18 mouse cellular contexts compared by ENCODE assay signal in genomic region chr11:19912661-19913060, GRCm38 (mm10). TPM values are rescaled to one million over a fixed set of nuclear protein-coding genes. Genes with fewer than 3 reads are reported as not detected.
A peak's percentile ranks its signal among the peaks of the same experiment; 100 is the strongest.
DNase-seq lines count a peak whose midpoint lies in the region; ATAC-seq and TF ChIP-seq lines count a peak whose summit lies in the region.
"Had no signal": no experiment of that assay in that cellular context is flagged by ENCODE, and none has a peak within 500 bp of the region (broad histone marks: within the 10 kb centered on the region; RNA-seq: fewer than 3 reads in every experiment).

No protein-coding gene starts in this region.

- H3K36me3 ChIP-seq in intestine, embryonic 15.5 days = no peaks in the 10 kb centered on the region
- no peaks in the 10 kb centered on the region for H3K36me3 ChIP-seq in intestine, embryonic 16.5 days (ENCODE audit: control insufficient read depth, insufficient read depth, low read length)
- peaks cover 2% of the 10 kb centered on the region; the same call in 1 of the 2 replicates for H3K36me3 ChIP-seq in midbrain, postnatal 0 days (ENCODE audit: insufficient read depth, low read length)
- no peaks in the 10 kb centered on the region for H3K36me3 ChIP-seq in midbrain, embryonic 10.5 days
- no peaks in the 10 kb centered on the region for H3K36me3 ChIP-seq in ES-Bruce4 (ENCODE audit: control insufficient read depth, insufficient read depth, low read length, poor library complexity, severe bottlenecking)
- H3K36me3 ChIP-seq: embryonic facial prominence, embryonic 10.5 days; midbrain, embryonic 15.5 days; neural tube, embryonic 12.5 days had no signal

- peak; percentile 2; the same call in 1 of the 2 replicates for ATAC-seq in intestine, embryonic 15.5 days
- ATAC-seq in intestine, embryonic 16.5 days = no peak
- ATAC-seq in midbrain, postnatal 0 days (ENCODE audit: low FRiP score) = no peak
- ATAC-seq: midbrain, embryonic 15.5 days had no signal

- H3K4me2 ChIP-seq in intestine, embryonic 15.5 days (replicated peaks) = no peak overlapping the region
- H3K4me2 ChIP-seq in intestine, embryonic 16.5 days (ENCODE audit: low read depth, low read length) = no peak overlapping the region
- no peak overlapping the region for H3K4me2 ChIP-seq in midbrain, postnatal 0 days (ENCODE audit: low read depth, low read length, poor library complexity, severe bottlenecking)
- H3K4me2 ChIP-seq: heart, embryonic 11.5 days; midbrain, embryonic 15.5 days; neural tube, embryonic 12.5 days had no signal

- no peak for DNase-seq in midbrain, postnatal 0 days (ENCODE audit: low spot score)
- no peak for DNase-seq in midbrain, embryonic 10.5 days (ENCODE audit: low spot score)
- peak; percentile 39 for DNase-seq in naive thymus-derived CD4-positive, alpha-beta T cell, adult 2 months (ENCODE audit: low read depth)
- no peak for DNase-seq in heart, postnatal 10 days
- DNase-seq in heart, adult 8-10 months (ENCODE audit: low spot score) = no peak
- DNase-seq: adrenal gland, postnatal 25 days; cerebellum, postnatal 25 days; heart, postnatal 4 days; kidney, adult 11 months; kidney, postnatal 25 days; thymus, adult 18-20 months had no signal

- H3K4me3 ChIP-seq in intestine, embryonic 15.5 days (replicated peaks) = no peak overlapping the region
- H3K4me3 ChIP-seq in intestine, embryonic 16.5 days (ENCODE audit: low read length) = no peak overlapping the region
- no peak overlapping the region for H3K4me3 ChIP-seq in midbrain, postnatal 0 days (ENCODE audit: low read depth, low read length)
- no peak overlapping the region for H3K4me3 ChIP-seq in midbrain, embryonic 10.5 days
- no peak overlapping the region for H3K4me3 ChIP-seq in ES-Bruce4 (ENCODE audit: low read depth, low read length)
- H3K4me3 ChIP-seq: embryonic facial prominence, embryonic 10.5 days; midbrain, embryonic 15.5 days; neural tube, embryonic 12.5 days had no signal

- no peak overlapping the region for H3K27ac ChIP-seq in intestine, embryonic 15.5 days
- no peak overlapping the region for H3K27ac ChIP-seq in intestine, embryonic 16.5 days (ENCODE audit: low read length)
- no peak overlapping the region for H3K27ac ChIP-seq in midbrain, postnatal 0 days (ENCODE audit: low read depth, low read length)
- H3K27ac ChIP-seq in midbrain, embryonic 10.5 days (replicated peaks) = no peak overlapping the region
- H3K27ac ChIP-seq in ES-Bruce4 (ENCODE audit: insufficient read depth, low read length) = no peak overlapping the region
- H3K27ac ChIP-seq: embryonic facial prominence, embryonic 10.5 days; midbrain, embryonic 15.5 days; neural tube, embryonic 12.5 days had no signal

- no peaks in the 10 kb centered on the region for H3K4me1 ChIP-seq in intestine, embryonic 15.5 days (replicated peaks)
- no peaks in the 10 kb centered on the region for H3K4me1 ChIP-seq in intestine, embryonic 16.5 days (ENCODE audit: control insufficient read depth, insufficient read depth, low read length)
- no peaks in the 10 kb centered on the region for H3K4me1 ChIP-seq in midbrain, postnatal 0 days (ENCODE audit: insufficient read depth, low read length)
- H3K4me1 ChIP-seq in midbrain, embryonic 10.5 days = peaks cover 9% of the 10 kb centered on the region
- peaks cover 3% of the 10 kb centered on the region for H3K4me1 ChIP-seq in ES-Bruce4 (ENCODE audit: control insufficient read depth, insufficient read depth, low read length)
- H3K4me1 ChIP-seq: midbrain, embryonic 15.5 days; neural tube, embryonic 12.5 days had no signal

- TF ChIP-seq CTCF in midbrain, postnatal 0 days (IDR thresholded peaks at IDR 0.05) = peak; percentile 36
- peak; percentile 15 for TF ChIP-seq CTCF in ES-Bruce4 (IDR thresholded peaks at IDR 0.05; ENCODE audit: low read depth, low read length)

- no peaks in the 10 kb centered on the region for H3K9me3 ChIP-seq in intestine, embryonic 15.5 days
- H3K9me3 ChIP-seq in intestine, embryonic 16.5 days (ENCODE audit: control insufficient read depth, low read length) = no peaks in the 10 kb centered on the region
- H3K9me3 ChIP-seq in midbrain, postnatal 0 days (ENCODE audit: low read length) = peaks cover 8% of the 10 kb centered on the region; the same call in 1 of the 2 replicates
- peaks cover 11% of the 10 kb centered on the region; the same call in 1 of the 2 replicates for H3K9me3 ChIP-seq in midbrain, embryonic 10.5 days (replicated peaks)
- 0 out of 2 replicates have a peak, but pooled peaks cover 5% of the 10 kb centered on the region for H3K9me3 ChIP-seq in ES-Bruce4 (replicated peaks; ENCODE audit: control insufficient read depth, insufficient read depth, low read length, poor library complexity, severe bottlenecking)

- no peak overlapping the region for H3K9ac ChIP-seq in intestine, embryonic 15.5 days
- no peak overlapping the region for H3K9ac ChIP-seq in intestine, embryonic 16.5 days (ENCODE audit: low read depth, low read length)
- no peak overlapping the region for H3K9ac ChIP-seq in midbrain, postnatal 0 days (replicated peaks; ENCODE audit: low read length, poor library complexity, severe bottlenecking)
- H3K9ac ChIP-seq in ES-Bruce4 (ENCODE audit: low read depth, poor library complexity, severe bottlenecking) = no peak overlapping the region
- H3K9ac ChIP-seq: midbrain, embryonic 15.5 days; neural tube, embryonic 12.5 days had no signal

- no peaks in the 10 kb centered on the region for H3K27me3 ChIP-seq in intestine, embryonic 15.5 days (replicated peaks)
- H3K27me3 ChIP-seq in intestine, embryonic 16.5 days (replicated peaks; ENCODE audit: control insufficient read depth, insufficient read depth, low read length) = no peaks in the 10 kb centered on the region
- H3K27me3 ChIP-seq in midbrain, postnatal 0 days (ENCODE audit: insufficient read depth, low read length) = no peaks in the 10 kb centered on the region
- peaks cover 9% of the 10 kb centered on the region; the same call in 1 of the 2 replicates for H3K27me3 ChIP-seq in midbrain, embryonic 10.5 days (ENCODE audit: low read depth, poor library complexity, severe bottlenecking)
- H3K27me3 ChIP-seq in ES-Bruce4 (ENCODE audit: control insufficient read depth, insufficient read depth, low read length, poor library complexity, severe bottlenecking) = no peaks in the 10 kb centered on the region
- H3K27me3 ChIP-seq: neural tube, embryonic 12.5 days had no signal

- no peak for TF ChIP-seq EP300 in ES-Bruce4 (IDR thresholded peaks at IDR 0.05; ENCODE audit: insufficient read depth, low read depth, low read length)

- TF ChIP-seq POLR2A in ES-Bruce4 (IDR thresholded peaks at IDR 0.05; ENCODE audit: insufficient read depth, low read length) = no peak

- intact Hi-C loops in heart, postnatal 10 days (cut with DNase I) = no loop called here

- 92% methylated on average over 5 of the region's 5 CpGs for WGBS in intestine, embryonic 15.5 days
- 92% methylated on average over 5 of the region's 5 CpGs for WGBS in intestine, embryonic 16.5 days
- 98% methylated on average over 5 of the region's 5 CpGs for WGBS in midbrain, postnatal 0 days
- WGBS in midbrain, embryonic 10.5 days = 94% methylated on average over 5 of the region's 5 CpGs

RNA-seq across cellular contexts. Expression of gene Spred2, which starts 11.5 kb away (rescaled TPM):
- polyA plus RNA-seq in intestine, embryonic 15.5 days (2015; fragmentation: Nextera tagmentation; extraction: Ambion mirVana) = 6.8 and 7.1 TPM in 2 replicates
- polyA plus RNA-seq in intestine, embryonic 16.5 days (2015; fragmentation: Nextera tagmentation; extraction: Ambion mirVana) = 4.4 and 4.9 TPM in 2 replicates
- 12.9 and 17.0 TPM in 2 replicates for total RNA-seq in midbrain, postnatal 0 days (2014; rRNA removed)
- polyA plus RNA-seq in midbrain, postnatal 0 days (2015; fragmentation: Nextera tagmentation; extraction: Ambion mirVana) = 5.7 and 6.2 TPM in 2 replicates
- polyA plus RNA-seq in midbrain, embryonic 10.5 days (2016; fragmentation: Nextera tagmentation; extraction: Ambion mirVana) = 5.9 and 6.8 TPM in 2 replicates
- 41.9 and 43.5 TPM in 2 replicates for polyA plus RNA-seq in ES-Bruce4 (2011; ENCODE audit: insufficient read depth, insufficient read length, low read depth, missing spikeins)
- 10 to 100 TPM; 28.4 to 33.4 TPM for total RNA-seq in heart, postnatal 10 days (2021)
- 10 to 100 TPM; 17.0 to 20.7 (median 20.0) TPM for total RNA-seq in heart, adult 8-10 months (2022)
